Mouse (Mus musculus): ENCODE results near the gene Lactbl1.

Gene Lactbl1

DNA sequence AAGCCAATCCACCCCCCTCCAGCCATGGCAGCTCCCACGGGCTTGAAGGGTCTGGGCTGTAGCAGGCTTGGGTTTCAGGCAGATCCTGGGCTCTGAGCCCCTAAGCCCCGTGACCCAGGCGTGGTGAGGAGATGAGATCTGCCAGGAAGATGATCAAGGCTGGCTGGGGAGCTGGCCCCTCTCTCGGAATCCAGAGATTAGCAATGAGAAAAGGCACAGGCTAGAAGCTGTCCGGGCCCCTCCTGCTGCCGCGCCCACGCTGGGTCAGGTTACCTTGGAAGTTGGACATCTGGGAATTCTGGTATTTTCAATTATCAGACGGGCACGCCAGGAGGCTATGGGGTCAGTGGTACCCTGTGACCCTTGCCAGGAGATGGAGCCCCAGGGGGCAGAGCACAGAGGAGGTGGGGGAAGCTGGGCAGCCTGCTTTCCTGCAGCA lies 63.0 kb downstream of the Lactbl1 start:
- DNase-seq (ENCODE audit: low spot score): no peak

DNA sequence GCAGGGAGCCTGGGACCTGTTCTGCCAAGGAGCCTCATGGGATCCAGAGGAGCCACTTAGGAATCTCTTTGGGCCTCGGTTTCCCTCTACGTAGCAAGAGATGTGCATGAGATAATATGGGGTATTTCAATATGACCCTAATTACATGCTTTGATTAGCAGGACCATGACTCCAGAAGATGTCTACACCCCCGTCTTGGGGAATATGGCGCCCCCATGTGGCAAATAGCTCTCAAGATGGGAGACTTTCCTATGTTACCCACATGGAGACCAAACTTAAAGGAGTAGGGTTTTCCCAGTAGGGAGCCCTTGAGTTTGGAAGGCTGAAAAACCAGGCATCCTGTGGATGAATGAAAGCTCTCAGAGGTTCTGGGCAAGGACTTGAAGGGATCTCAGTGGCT lies 65.7 kb downstream of the Lactbl1 start:
- no peak for DNase-seq (ENCODE audit: low spot score)

Measured in lung, postnatal 25 days (tissue).